In the genomic region with DNA sequence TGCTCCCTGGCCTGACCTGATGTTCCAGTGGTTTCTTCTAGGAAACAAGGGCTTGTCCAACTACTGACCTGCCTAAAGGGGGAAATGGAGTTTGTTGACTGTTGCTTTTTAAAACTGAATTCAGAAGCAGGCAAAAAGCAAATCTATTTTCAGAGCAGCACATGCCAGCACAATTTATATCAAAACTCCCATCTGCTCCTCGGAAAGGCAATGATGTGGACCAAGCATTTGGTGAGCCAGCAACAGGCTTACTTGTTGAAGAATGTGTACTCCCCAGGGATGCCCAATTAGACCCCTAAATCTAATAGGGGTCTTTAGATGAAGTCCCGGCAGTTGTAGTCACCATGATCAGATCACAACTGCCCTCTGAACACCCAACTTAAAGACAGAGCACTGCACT, we compare ENCODE assay signal across 23 mouse cellular contexts.
"Had no signal": no experiment of that assay in that cellular context is flagged by ENCODE, and none has a peak within 500 bp of the region (broad histone marks: within the 10 kb centered on the region; RNA-seq: fewer than 3 reads in every experiment).

No protein-coding gene starts in this region.

- H3K4me2 ChIP-seq: liver, embryonic 15.5 days; lung, embryonic 15.5 days; midbrain, embryonic 11.5 days; midbrain, embryonic 13.5 days; midbrain, embryonic 15.5 days; neural tube, embryonic 13.5 days; neural tube, embryonic 15.5 days had no signal

- H3K4me1 ChIP-seq: liver, embryonic 15.5 days; lung, embryonic 15.5 days; megakaryocyte, embryonic 14.5 days had no signal

- H3K27ac ChIP-seq: liver, embryonic 15.5 days; lung, embryonic 15.5 days; macrophage; midbrain, embryonic 13.5 days; midbrain, embryonic 15.5 days; neural tube, embryonic 13.5 days; neural tube, embryonic 15.5 days had no signal

- H3K36me3 ChIP-seq: liver, embryonic 15.5 days; lung, embryonic 15.5 days; midbrain, embryonic 13.5 days; midbrain, embryonic 15.5 days; neural tube, embryonic 13.5 days; neural tube, embryonic 15.5 days had no signal

- H3K9ac ChIP-seq: liver, embryonic 15.5 days; liver, postnatal 0 days; lung, embryonic 15.5 days; midbrain, embryonic 13.5 days; midbrain, embryonic 15.5 days; neural tube, embryonic 13.5 days; neural tube, embryonic 15.5 days had no signal

- H3K4me3 ChIP-seq: liver, embryonic 15.5 days; lung, embryonic 15.5 days; megakaryocyte, embryonic 14.5 days; midbrain, embryonic 13.5 days; midbrain, embryonic 15.5 days; myocyte; neural tube, embryonic 13.5 days; neural tube, embryonic 15.5 days had no signal

- DNase-seq: liver, postnatal 0 days; lung, adult 2 months; lung, postnatal 14 days; lung, postnatal 36 days; retina, postnatal 1 day; right cerebral cortex, adult 18-20 months; right cerebral cortex, postnatal 14 days; right cerebral cortex, postnatal 4 days; spleen, adult 18-20 months; thymus, adult 2 months; thymus, postnatal 25 days; thymus, postnatal 4 days had no signal

- H3K27me3 ChIP-seq: liver, embryonic 15.5 days; lung, embryonic 15.5 days; midbrain, embryonic 13.5 days; midbrain, embryonic 15.5 days; neural tube, embryonic 13.5 days; neural tube, embryonic 15.5 days had no signal

- H3K9me3 ChIP-seq: liver, embryonic 15.5 days; lung, embryonic 15.5 days; megakaryocyte, embryonic 14.5 days; midbrain, embryonic 13.5 days; midbrain, embryonic 15.5 days; neural tube, embryonic 13.5 days; neural tube, embryonic 15.5 days had no signal

- ATAC-seq: liver, postnatal 0 days; lung, postnatal 0 days; midbrain, embryonic 13.5 days; midbrain, embryonic 15.5 days had no signal
